Mouse (Mus musculus) skeletal muscle tissue, adult 2 months (tissue): Measurements from ENCODE around the gene Rit1.
"Not testable (repeated sequence)": the region's sequence is repeated elsewhere in the genome, so short reads cannot be mapped to it uniquely, and the experiment has no call there.

ENCODE experiments used
- DNase-seq: peaks from one replicate; pipeline ENCODE4 v3.0.0-alpha.2; 2012; ENCODE audit warnings: low read depth, low spot score

Rit1 gene

GRCm38 (mm10) chr3:88738641-88739040 lies 22.0 kb downstream of the Rit1 start:
- peak; percentile 32 for DNase-seq

GRCm38 (mm10) chr3:88740147-88740546 lies 23.5 kb downstream of the Rit1 start:
- DNase-seq, result no peak

DNA sequence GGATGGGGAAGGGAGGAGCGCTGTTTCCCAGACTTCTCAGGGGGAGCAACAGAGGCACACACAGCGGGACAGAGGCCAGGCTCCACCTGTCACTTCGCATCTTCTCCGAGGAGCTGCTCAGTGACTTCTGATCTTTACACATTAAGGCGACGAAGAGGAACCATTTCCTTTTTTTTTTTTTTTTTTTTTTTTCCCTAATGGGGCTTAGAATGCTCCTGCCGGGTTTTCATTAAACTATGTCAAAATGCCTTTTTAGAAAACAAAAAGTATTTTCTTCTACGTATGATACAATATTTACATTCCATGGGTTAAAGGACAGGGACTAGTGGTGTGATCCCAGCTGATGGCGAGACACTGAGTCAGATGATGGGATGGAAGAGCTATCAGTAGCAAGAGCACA lies 28.9 kb downstream of the Rit1 start:
- no peak for DNase-seq

DNA sequence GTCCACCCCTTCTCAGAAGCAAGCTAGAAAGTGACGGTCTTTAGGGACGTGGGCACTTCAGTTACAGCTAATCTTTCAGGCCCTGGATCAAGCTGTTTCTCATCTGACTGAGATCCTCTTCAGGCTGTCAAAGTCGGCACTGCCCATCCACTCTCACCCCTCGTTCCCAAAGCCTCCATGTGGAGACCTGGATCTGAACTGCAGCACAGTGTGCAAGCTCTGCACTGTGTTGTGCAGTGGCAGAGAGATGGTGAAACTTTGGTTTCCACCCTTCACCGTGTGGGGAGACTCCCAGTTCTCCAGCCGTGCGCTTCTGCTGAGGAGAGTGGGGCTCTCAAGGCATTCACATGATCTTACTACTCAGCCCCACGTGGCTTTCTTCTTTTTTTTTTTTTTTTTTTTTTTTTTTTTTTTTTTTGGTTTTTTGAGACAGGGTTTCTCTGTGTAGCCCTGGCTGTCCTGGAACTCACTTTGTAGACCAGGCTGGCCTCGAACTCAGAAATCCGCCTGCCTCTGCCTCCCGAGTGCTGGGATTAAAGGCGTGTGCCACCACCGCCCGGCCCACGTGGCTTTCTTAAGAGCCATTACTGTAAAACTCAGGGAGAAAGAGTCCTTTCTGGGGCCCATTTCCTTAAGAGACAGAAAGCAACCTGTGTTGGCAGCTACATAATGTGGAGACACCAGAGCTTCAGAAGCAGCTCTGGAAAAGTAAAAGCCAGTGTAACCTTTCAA lies 29.7 kb downstream of the Rit1 start:
- DNase-seq, result no peak

- DNase-seq, result no peak
These were observed 30.2 kb downstream of the Rit1 start for GRCm38 (mm10) chr3:88746871-88747231.

DNA sequence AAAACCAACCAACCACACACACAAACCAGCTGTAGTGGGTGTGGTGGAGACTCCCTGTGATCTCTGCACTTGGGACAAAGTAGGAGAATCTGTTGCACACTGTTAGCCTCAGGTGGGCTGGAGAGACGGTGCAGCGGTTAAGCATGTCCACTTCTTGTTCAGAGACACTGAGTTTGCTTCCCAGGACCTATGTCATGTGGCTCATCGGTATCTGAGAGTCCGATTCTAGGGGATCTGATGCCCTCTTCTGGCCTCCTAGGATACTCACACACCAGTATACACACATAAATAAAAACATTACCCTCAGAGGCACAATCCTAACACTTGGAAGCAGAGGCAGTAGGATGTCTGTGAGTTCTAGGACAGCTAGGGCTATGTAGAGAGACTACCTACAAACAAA lies 37.6 kb downstream of the Rit1 start:
- no peak for DNase-seq

GRCm38 (mm10) chr3:88755541-88755940 lies 38.9 kb downstream of the Rit1 start:
- no peak for DNase-seq

DNA sequence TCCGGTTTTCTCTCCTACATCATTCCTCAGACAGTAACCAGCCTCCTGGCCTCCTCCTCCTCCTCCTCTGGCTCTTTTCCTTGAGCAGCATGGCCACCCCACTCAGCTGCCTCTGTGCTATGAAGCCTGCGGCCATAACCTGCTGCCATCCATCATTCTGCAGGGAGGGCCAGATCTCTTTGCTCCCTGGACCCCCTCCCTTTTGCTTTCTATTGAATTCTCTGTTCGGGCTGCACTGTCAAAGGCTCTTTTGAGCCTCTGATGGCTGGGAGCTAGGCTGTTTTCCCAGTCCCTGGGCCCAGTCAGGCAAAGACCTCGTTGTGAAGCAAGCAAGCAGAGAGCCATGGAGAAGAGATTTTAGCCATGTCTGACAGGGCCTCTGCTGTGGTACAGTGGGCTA lies 39.6 kb downstream of the Rit1 start:
- DNase-seq, result no peak

- peak; percentile 36 for DNase-seq
These were observed 41.4 kb downstream of the Rit1 start for GRCm38 (mm10) chr3:88758045-88758500.

- no peak for DNase-seq
These were observed 45.0 kb downstream of the Rit1 start for GRCm38 (mm10) chr3:88761619-88762018.

GRCm38 (mm10) chr3:88762401-88762831 lies 45.8 kb downstream of the Rit1 start:
- no peak for DNase-seq

DNA sequence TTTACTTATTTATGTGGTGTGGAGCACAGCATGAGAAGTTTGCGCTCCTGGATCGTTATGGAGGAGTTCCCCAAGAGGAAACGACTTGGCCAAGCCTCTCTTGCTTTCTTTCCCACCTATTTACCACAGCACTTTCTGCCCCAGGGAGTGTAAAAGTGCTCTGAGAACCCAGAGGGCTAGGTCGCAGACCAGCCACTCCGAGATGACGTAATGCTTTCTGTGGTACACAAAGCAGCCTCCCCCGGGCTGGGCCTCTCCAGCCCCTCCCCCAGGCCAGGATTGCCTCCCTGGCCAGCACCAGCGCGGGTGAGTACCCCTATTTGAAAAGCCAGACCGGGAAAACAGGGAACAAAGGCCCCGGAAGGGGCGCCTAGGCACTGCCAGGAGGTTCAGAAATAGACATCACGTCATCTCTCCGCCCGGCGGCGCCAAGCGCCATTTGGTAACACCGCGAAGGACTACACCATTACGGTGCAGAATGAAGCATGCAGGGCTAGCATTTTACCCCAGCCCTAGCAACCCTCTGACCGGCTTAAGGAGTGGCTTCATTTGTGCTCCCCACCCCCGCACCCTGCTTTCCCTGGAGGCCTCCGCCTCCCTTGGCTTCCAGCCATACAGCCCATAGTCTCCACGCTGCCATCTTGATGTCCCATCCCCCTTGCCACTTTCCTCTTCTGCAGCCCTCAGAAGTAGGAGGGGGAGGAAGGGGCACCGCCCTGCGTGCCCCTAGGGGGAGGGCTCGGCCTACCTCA lies 54.7 kb downstream of the Rit1 start:
- DNase-seq, result not testable (repeated sequence)

GRCm38 (mm10) chr3:88771941-88772280 lies 55.3 kb downstream of the Rit1 start:
- not testable (repeated sequence) for DNase-seq

DNA sequence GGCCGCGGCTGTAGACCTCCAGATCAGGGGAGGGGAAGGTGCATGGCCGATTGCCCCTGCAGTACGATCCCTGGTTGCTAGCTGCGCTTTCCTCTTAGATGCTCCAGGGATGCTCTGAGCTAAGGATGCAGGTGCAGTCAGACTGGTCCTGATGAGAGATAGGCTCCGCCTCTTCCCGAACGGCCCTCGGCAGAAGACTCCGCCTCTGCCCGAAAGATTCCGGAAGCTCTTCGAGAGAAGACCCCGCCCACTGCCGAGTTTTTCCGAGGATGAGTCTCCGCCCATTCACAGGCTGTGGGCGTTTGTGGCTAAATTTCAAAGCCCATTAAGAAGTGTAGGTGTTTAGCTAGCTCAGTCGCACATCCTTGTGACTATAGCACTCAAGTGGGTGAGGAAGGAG lies 55.8 kb downstream of the Rit1 start:
- peak; percentile 40 for DNase-seq

DNA sequence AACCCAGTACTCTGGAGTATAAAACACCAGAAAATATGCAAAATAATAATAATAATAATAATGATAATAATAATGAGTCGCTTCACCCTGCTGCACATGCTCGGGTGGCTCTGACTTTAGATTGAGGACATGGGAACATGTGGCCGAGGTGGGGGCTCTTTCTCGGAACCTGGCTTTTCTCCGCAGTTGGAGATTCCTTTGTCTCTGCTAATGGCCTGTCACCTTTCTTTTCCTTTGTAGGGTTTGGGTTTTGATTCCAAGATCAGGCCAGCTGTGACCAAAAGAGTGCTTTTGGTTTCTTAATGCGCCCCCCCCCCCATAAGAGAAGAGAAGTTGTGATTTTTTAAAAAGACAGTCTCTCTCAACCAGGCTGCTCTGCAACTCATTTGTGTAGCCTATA lies 56.5 kb downstream of the Rit1 start:
- DNase-seq, result not testable (repeated sequence)

DNA sequence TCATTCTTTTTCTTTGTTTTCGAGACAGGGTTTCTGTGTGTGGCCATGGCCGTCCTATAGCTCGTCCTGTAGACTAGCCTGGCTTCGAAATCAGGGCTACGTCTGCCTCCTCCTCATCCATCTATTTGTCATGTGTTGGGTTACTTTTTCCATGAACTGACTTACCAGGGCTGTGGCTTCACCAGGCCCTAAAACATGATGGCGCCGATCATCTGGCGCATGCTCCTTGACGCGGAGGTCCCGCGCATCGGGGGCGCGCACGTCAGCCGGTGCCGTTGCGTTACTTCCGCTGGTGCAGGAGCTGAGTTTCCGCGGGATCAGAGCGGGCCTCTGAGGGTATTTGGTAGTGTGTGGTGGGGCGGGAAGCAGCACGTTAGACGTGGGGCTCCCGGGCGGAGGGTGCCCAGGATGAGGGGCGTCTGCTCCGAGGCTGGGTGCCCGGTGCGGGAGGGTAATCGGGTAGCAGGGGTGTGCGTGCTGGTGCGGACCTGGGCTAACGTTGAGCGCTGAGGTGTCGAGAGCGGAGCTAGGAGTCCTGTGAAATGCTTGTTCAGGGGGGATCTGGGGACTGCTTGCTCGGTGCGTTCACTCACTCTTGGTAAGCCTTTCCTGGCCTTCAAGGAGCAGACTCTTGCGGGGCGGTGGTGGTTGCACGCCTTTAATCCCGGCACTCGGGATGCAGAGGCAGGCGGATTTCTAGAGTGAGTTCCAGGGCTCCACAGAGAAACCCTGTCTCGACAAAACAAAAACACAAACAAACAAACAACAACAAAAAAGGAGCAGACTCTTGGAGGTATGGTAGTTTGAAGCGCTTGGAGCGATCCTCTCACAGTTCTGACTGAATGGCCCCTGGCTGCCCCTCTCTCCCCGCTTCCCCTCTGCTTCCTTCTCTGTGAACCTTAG lies 58.6 kb downstream of the Rit1 start, which contains the start of gene Syt11:
TSS of gene Syt11 (minus strand) at position 226 of the 903 bp plus-strand sequence.
- DNase-seq, result not testable (repeated sequence)
